Mouse (Mus musculus) inflammation-experienced regulatory T-cells, adult 6 months (primary cell): ENCODE results near the gene Rnf151. TPM values are rescaled to one million over a fixed set of nuclear protein-coding genes. Genes with fewer than 3 reads are reported as not detected.
"Not testable (repeated sequence)": the region's sequence is repeated elsewhere in the genome, so short reads cannot be mapped to it uniquely, and the experiment has no call there.

Experiments used
- ATAC-seq: one replicate; pipeline ENCODE4 v1.8.0; 2017
- polyA plus RNA-seq, 3 experiments: library from polyadenylated mRNA; unstranded; fragments of 100-300 nt; shearing (Covaris generic); gene quantifications; one replicate each; pipeline ENCODE4 v1.2.1; 2017

Gene Rnf151
- polyA plus RNA-seq, 3 experiments from 2014 or later, result not detected

DNA sequence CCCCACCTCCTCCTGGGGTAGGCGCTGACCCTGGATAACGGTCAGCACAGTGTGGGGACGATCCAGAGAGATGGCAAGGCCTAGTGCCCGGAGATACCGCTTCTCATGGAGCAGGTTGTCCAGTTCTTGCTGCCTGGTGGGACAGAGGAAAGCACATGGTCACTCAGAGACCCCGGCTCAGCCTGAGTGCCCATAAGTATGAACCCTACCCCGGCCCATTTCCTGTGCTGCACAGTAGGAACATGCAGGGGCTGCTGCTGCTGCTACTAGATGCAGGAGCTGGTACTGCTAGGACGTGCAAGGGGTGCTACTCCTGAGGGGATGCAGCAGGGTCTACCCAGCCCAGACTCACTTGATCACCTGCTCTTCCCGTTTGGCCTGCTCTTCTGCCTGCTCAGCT is 16.6 kb downstream of the Rnf151 start:
- ATAC-seq, result no peak

GRCm38 (mm10) chr17:24699473-24699872 is 18.4 kb downstream of the Rnf151 start:
- ATAC-seq, result no peak

DNA sequence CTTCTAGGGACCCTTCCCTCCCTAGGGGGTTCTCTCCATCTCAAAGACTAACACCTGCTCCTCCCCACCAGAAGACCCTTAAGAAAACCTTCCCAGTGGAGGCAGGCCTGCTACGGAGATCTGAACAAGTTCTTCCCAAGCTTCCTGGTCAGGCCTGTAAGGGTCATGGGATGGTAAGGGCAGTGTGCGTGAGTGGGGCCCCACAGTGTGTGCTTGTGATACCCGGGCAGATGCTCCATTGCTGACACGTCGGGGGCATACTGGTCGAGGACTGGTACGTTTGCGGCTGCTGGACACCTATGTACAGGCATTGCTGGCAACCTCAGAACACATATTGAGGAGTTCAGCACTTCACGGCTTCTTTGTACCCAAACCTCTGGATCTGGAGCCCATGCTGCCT is 19.1 kb downstream of the Rnf151 start:
- ATAC-seq, result no peak

- ATAC-seq, result no peak
Observed at GRCm38 (mm10) chr17:24697985-24698384, 19.9 kb downstream of the Rnf151 start.

DNA sequence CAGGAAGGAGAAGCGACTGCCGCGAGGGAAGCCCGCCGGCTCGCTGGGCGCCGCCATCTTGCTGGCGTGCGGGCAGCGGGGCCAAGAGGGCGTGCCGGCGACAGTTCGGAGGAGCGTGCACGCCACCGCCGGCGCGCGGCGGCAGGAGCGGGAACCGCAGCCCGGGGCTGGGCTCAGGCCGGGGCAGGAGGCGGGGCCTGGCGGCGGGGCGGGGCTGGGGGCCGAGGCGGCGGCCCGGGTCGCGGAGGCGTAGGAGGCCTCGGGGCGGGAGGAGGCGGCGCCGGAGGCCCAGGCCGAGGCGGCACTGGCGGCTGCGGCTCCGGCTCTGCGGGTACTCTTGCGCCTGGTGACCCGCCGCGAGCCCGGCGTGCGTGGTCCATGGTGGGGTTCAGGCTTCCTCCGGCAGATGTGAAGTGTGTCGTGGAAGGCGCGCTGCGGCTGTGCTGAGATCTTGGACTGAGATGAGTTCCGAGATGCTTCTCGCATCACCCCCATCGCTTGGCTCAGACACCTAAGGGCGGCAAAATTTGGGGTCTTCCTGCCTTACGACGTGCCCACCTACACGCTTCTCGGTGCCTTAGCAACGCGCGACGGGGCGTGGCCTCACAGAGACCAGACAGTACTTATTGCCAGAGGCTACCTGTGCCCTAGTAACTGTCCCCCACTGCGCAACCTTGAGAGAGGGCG is 21.7 kb downstream of the Rnf151 start, which contains the start of the genes Gfer and Noxo1:
Gene Gfer, minus strand, starts transcription at position 146 of the 687 bp plus-strand sequence.
Gene Noxo1, plus strand, starts transcription at position 224 of the 687 bp plus-strand sequence.
- peak; percentile 86 for ATAC-seq

DNA sequence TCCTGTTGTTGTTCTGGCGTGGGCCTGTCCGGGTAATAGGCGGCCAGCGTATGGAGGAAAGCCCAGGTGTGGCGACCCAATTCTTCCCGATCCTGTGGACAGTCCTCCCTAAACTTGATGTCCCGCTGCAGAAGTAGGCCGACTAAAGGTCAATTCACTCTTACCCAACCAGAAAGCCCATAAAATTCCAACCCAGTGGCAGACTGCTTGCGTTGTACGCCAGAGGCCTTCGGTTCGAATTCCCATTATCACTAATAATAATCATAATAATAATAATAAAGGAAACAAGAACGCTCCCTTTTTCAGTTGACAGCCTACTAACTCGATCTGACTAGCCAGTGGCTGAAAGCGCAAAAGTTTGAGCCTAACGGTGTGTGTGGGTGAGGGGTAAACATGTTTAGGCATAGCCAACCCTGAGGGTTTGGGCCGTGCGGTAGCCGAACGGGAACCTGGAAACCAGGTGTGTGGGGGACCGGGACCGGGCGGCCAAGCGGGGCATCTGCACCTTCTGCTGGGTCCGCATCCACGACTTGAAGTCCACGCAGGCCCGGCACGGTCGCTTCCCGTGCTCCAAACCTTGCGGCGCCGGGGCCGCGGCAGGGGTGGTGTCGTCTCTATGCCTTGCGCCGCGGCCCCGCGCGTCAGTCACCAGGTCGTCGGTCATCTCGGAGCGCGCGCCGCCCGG is 22.4 kb downstream of the Rnf151 start:
- no peak for ATAC-seq

GRCm38 (mm10) chr17:24692385-24692784 is 25.5 kb downstream of the Rnf151 start:
- no peak for ATAC-seq

DNA sequence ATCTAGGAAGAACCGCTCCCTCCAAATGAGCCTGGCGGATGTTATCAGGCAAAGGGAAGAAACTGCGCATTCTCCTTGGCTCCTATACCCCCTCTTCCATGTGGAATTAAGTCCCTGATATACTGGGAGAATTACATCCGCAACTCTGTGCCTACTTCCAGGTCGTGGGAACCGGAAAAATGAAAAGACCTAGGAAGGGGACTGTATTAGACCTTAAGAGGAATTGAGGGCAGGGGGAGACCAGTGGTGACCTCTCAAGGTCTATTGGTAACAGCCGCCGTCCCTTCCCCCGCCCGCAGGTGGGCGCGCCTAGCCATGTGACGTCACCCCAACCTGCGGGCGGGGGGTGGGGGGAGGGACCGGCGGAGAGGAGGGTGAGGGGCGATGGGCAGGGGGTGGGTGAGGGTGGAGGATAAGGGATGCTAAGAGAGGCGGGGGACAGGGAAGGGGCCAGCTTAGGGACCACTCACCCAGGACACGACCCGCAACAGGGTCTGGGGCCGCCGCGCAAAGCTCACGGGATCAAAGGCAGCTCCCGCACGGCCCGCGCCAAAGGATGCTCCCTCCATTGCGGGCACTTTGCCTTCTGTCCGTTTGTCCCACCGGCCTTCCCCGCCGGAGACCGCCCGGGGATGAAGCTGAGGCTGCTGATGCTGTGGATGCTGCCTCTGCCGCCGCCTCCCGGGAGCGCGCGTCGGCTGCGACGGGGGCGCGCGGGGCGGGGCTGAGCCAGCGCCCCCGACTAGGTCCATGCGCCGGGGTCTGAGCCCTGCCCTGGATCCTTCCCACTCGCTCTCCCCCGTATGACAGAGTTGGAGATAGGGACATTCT is 28.4 kb downstream of the Rnf151 start, which contains the start of gene Syngr3:
Gene Syngr3, minus strand, starts transcription at position 705 of the 831 bp plus-strand sequence.
- no peak for ATAC-seq

DNA sequence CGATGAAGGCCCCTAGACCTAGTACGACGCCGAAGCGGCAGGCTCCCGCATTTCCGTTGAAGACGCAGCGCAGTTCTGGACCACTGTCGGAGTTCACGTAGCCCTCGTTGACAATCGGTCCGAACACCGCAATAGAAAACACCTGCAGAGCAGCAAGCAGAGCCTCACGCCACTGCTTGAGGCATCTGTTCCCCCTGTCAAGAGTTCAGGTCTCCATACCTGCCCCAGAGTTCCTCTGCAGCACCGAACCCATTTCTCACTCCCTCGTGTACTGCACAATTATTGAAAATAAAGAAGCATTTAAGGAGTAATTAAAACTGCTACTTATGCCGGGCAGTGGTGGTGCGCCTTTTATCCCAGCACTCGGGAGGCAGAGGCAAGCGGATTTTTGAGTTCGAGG is 30.3 kb downstream of the Rnf151 start:
- no peak for ATAC-seq

DNA sequence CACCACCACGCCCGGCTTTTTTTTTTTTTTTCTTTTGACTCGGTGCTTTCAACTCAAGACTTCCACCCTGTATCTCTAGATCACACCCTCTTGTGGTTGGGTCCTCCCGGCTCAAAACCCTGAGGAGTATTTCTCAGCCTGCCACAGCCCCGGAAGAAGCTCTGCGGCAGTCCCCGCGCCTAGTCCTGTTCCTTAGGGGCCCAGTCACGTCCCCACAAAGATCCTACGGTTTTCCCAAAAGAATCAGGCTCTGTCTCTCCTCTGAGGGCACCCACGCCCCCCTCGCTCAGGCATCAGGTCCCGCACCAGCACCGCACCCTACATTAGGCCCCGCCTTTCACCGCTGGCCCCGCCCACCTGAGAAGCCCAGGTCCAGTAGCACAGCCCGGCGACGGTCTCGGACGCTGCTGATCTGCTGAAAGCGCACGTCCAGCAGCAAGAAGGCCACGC is 30.7 kb downstream of the Rnf151 start:
- peak; percentile 75 for ATAC-seq

GRCm38 (mm10) chr17:24686514-24686913 is 31.3 kb downstream of the Rnf151 start:
- peak; percentile 41 for ATAC-seq

DNA sequence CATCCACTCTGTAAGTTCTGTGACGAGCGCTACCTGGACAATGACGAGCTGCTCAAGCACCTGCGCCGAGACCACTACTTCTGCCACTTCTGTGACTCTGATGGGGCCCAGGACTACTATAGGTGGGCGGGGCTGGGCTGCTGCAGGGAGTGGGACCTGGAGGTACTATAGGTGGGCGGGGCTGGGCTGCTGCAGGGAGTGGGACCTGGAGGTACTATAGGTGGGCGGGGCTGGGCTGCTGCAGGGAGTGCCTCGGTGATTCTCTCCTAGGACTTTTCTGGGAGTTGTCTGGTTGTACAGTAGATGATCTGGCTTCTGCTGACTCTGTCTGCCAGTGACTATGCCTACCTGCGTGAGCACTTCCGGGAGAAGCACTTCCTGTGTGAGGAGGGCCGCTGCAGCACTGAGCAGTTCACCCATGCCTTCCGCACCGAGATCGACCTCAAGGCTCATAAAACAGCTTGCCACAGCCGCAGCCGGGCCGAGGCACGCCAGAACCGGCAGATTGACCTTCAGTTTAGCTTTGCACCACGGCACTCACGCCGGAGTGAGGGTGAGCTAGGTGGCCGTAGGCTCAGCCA is 40.3 kb downstream of the Rnf151 start:
- no peak for ATAC-seq

- no peak for ATAC-seq
Observed at GRCm38 (mm10) chr17:24676877-24677276, 41.0 kb downstream of the Rnf151 start.

- peak; percentile 91 for ATAC-seq
Observed at GRCm38 (mm10) chr17:24676187-24676586, 41.7 kb downstream of the Rnf151 start.

GRCm38 (mm10) chr17:24674277-24674676 is 43.6 kb downstream of the Rnf151 start:
- ATAC-seq, result no peak

DNA sequence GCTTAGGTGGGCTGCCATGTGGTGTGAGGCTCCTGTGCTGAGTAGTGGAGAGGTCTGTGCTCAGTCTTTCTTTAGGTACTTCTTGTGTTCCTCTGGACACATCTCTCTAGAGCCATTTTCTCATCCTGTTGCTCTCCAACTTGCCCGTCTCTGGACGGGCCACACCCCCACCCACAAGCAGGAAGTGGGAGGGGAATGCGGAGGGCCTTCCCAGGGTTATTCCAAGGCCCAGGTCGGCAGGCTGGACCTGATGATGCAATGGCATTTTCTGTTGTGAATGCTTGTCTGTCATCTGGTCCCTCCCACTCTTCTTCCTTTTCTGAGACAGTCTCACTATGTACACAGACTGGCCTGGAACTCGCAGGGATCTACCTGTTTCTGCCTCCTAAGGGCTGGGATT is 45.7 kb downstream of the Rnf151 start:
- no peak for ATAC-seq

GRCm38 (mm10) chr17:24671346-24671745 is 46.5 kb downstream of the Rnf151 start:
- no peak for ATAC-seq

- no peak for ATAC-seq
Observed at GRCm38 (mm10) chr17:24670246-24670844, 47.5 kb downstream of the Rnf151 start.

GRCm38 (mm10) chr17:24669545-24670245 is 48.2 kb downstream of the Rnf151 start, which contains the start of gene Zfp598:
Gene Zfp598, plus strand, starts transcription at chr17:24669687.
- ATAC-seq, result peak; percentile 99

DNA sequence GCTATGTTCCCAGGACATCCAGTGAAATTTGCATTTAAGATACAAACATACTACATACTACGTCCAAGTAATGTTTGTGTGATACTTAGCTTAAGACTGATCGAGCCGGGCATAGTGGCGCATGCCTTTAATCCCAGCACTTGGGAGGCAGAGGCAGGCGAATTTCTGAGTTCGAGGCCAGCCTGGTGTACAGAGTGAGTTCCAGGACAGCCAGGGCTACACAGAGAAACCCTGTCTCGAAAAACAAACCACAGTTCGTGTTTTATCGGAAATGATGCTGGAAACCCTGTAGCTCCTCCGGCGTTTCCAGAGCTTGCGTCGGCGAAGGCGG is 48.7 kb downstream of the Rnf151 start:
- ATAC-seq, result not testable (repeated sequence)

GRCm38 (mm10) chr17:24667416-24667815 is 50.4 kb downstream of the Rnf151 start:
- ATAC-seq, result peak; percentile 33

GRCm38 (mm10) chr17:24667011-24667410 is 50.9 kb downstream of the Rnf151 start:
- not testable (repeated sequence) for ATAC-seq
